Mouse (Mus musculus): ENCODE measurements around the gene Tmem208. TPM values are rescaled to one million over a fixed set of nuclear protein-coding genes. Genes with fewer than 3 reads are reported as not detected.

The Tmem208 gene
- polyA plus RNA-seq, 1 experiment from 2014 or later, result 143 TPM

- ATAC-seq, result no peak
- Histone ChIP-seq H3K9me3 (replicated peaks; ENCODE audit: control insufficient read depth, low read length, poor library complexity, severe bottlenecking) (no peaks in the 10 kb centered on the region), H3K27ac (ENCODE audit: low read length) (no peak overlapping the region), H3K4me2 (ENCODE audit: low read length) (no peak overlapping the region), H3K4me3 (ENCODE audit: low read depth, low read length) (no peak overlapping the region), H3K9ac (ENCODE audit: low read depth, low read length) (no peak overlapping the region), H3K36me3 (ENCODE audit: control insufficient read depth, insufficient read depth, low read length) (peaks cover 22% of the 10 kb centered on the region), H3K4me1 (ENCODE audit: control insufficient read depth, insufficient read depth, low read length) (no peaks in the 10 kb centered on the region), H3K27me3 (ENCODE audit: control insufficient read depth, insufficient read depth, low read depth, low read length) (no peaks in the 10 kb centered on the region)
- whole genome bisulfite sequencing, result 85% methylated on average over 9 of the region's 9 CpGs
These were observed 12.3 kb upstream of the Tmem208 start for GRCm38 (mm10) chr8:105313622-105314402.

- no peaks in the 10 kb centered on the region for H3K27me3 ChIP-seq (ENCODE audit: control insufficient read depth, insufficient read depth, low read depth, low read length)
- H3K36me3 ChIP-seq (ENCODE audit: control insufficient read depth, insufficient read depth, low read length), result peaks cover 20% of the 10 kb centered on the region
These were observed 10.9 kb upstream of the Tmem208 start for GRCm38 (mm10) chr8:105315073-105315769.

GRCm38 (mm10) chr8:105317941-105318340, 8.2 kb upstream of the Tmem208 start:
- Histone ChIP-seq H3K9ac (ENCODE audit: low read depth, low read length) (no peak overlapping the region), H3K36me3 (ENCODE audit: control insufficient read depth, insufficient read depth, low read length) (peaks cover 15% of the 10 kb centered on the region)
- no peak for ATAC-seq

More at GRCm38 (mm10) chr8:105315073-105315769, 10.9 kb upstream of the Tmem208 start:
- H3K4me1 ChIP-seq (ENCODE audit: control insufficient read depth, insufficient read depth, low read length), result no peaks in the 10 kb centered on the region
- H3K9me3 ChIP-seq (replicated peaks; ENCODE audit: control insufficient read depth, low read length, poor library complexity, severe bottlenecking), result no peaks in the 10 kb centered on the region
- no peak overlapping the region for H3K9ac ChIP-seq (ENCODE audit: low read depth, low read length)
- 94% methylated on average over 18 of the region's 18 CpGs for WGBS
- no peak for ATAC-seq
- H3K4me3 ChIP-seq (ENCODE audit: low read depth, low read length), result no peak overlapping the region
- H3K4me2 ChIP-seq (ENCODE audit: low read length), result no peak overlapping the region
- no peak overlapping the region for H3K27ac ChIP-seq (ENCODE audit: low read length)

GRCm38 (mm10) chr8:105318662-105319190, 7.4 kb upstream of the Tmem208 start:
- 84% methylated on average over 11 of the region's 11 CpGs for WGBS
- H3K4me1 ChIP-seq (ENCODE audit: control insufficient read depth, insufficient read depth, low read length), result no peaks in the 10 kb centered on the region
- H3K36me3 ChIP-seq (ENCODE audit: control insufficient read depth, insufficient read depth, low read length), result peaks cover 15% of the 10 kb centered on the region
- no peak overlapping the region for H3K4me2 ChIP-seq (ENCODE audit: low read length)
- no peaks in the 10 kb centered on the region for H3K9me3 ChIP-seq (replicated peaks; ENCODE audit: control insufficient read depth, low read length, poor library complexity, severe bottlenecking)
- H3K27ac ChIP-seq (ENCODE audit: low read length), result no peak overlapping the region
- no peak overlapping the region for H3K9ac ChIP-seq (ENCODE audit: low read depth, low read length)
- no peak overlapping the region for H3K4me3 ChIP-seq (ENCODE audit: low read depth, low read length)
- no peaks in the 10 kb centered on the region for H3K27me3 ChIP-seq (ENCODE audit: control insufficient read depth, insufficient read depth, low read depth, low read length)
- ATAC-seq, result no peak

More at GRCm38 (mm10) chr8:105317941-105318340, 8.2 kb upstream of the Tmem208 start:
- WGBS, result 96% methylated on average over 4 of the region's 4 CpGs
- no peak overlapping the region for H3K27ac ChIP-seq (ENCODE audit: low read length)
- H3K27me3 ChIP-seq (ENCODE audit: control insufficient read depth, insufficient read depth, low read depth, low read length), result no peaks in the 10 kb centered on the region
- H3K4me1 ChIP-seq (ENCODE audit: control insufficient read depth, insufficient read depth, low read length), result no peaks in the 10 kb centered on the region
- H3K9me3 ChIP-seq (replicated peaks; ENCODE audit: control insufficient read depth, low read length, poor library complexity, severe bottlenecking), result no peaks in the 10 kb centered on the region
- H3K4me3 ChIP-seq (ENCODE audit: low read depth, low read length), result no peak overlapping the region
- H3K4me2 ChIP-seq (ENCODE audit: low read length), result no peak overlapping the region

GRCm38 (mm10) chr8:105323183-105323582, 3.0 kb upstream of the Tmem208 start:
- Histone ChIP-seq H3K9me3 (replicated peaks; ENCODE audit: control insufficient read depth, low read length, poor library complexity, severe bottlenecking) (no peaks in the 10 kb centered on the region), H3K4me3 (ENCODE audit: low read depth, low read length) (no peak overlapping the region), H3K4me1 (ENCODE audit: control insufficient read depth, insufficient read depth, low read length) (peaks cover 17% of the 10 kb centered on the region), H3K27me3 (ENCODE audit: control insufficient read depth, insufficient read depth, low read depth, low read length) (no peaks in the 10 kb centered on the region), H3K27ac (ENCODE audit: low read length) (no peak overlapping the region), H3K4me2 (ENCODE audit: low read length) (no peak overlapping the region), H3K9ac (ENCODE audit: low read depth, low read length) (no peak overlapping the region), H3K36me3 (ENCODE audit: control insufficient read depth, insufficient read depth, low read length) (peaks cover 2% of the 10 kb centered on the region; the same call in 1 of the 2 replicates)
- no peak for ATAC-seq
- WGBS, result 97% methylated on average over 4 of the region's 4 CpGs

- H3K4me1 ChIP-seq (ENCODE audit: control insufficient read depth, insufficient read depth, low read length), result peaks cover 17% of the 10 kb centered on the region
- peak overlapping the region; percentile 82 for H3K27ac ChIP-seq (ENCODE audit: low read length)
- peak; percentile 68 for ATAC-seq
- H3K4me3 ChIP-seq (ENCODE audit: low read depth, low read length), result peak overlapping the region; percentile 66
- peak overlapping the region; percentile 79 for H3K4me2 ChIP-seq (ENCODE audit: low read length)
- H3K9me3 ChIP-seq (replicated peaks; ENCODE audit: control insufficient read depth, low read length, poor library complexity, severe bottlenecking), result no peaks in the 10 kb centered on the region
- peaks cover 20% of the 10 kb centered on the region for H3K36me3 ChIP-seq (ENCODE audit: control insufficient read depth, insufficient read depth, low read length)
- H3K9ac ChIP-seq (ENCODE audit: low read depth, low read length), result peak overlapping the region; percentile 88
- H3K27me3 ChIP-seq (ENCODE audit: control insufficient read depth, insufficient read depth, low read depth, low read length), result no peaks in the 10 kb centered on the region
- WGBS, result 0% methylated on average over 12 of the region's 12 CpGs
These were observed 487 bp upstream of the Tmem208 start for GRCm38 (mm10) chr8:105325641-105326093.

GRCm38 (mm10) chr8:105326968-105327367, 814 bp downstream of the Tmem208 start:
- Histone ChIP-seq H3K36me3 (ENCODE audit: control insufficient read depth, insufficient read depth, low read length) (peaks cover 33% of the 10 kb centered on the region), H3K4me3 (ENCODE audit: low read depth, low read length) (peak overlapping the region; percentile 66), H3K4me2 (ENCODE audit: low read length) (peak overlapping the region; percentile 60), H3K4me1 (ENCODE audit: control insufficient read depth, insufficient read depth, low read length) (peaks cover 17% of the 10 kb centered on the region), H3K27me3 (ENCODE audit: control insufficient read depth, insufficient read depth, low read depth, low read length) (no peaks in the 10 kb centered on the region), H3K9me3 (replicated peaks; ENCODE audit: control insufficient read depth, low read length, poor library complexity, severe bottlenecking) (no peaks in the 10 kb centered on the region), H3K9ac (ENCODE audit: low read depth, low read length) (peak overlapping the region; percentile 68), H3K27ac (ENCODE audit: low read length) (no peak overlapping the region)
- ATAC-seq, result no peak
- 43% methylated on average over 6 of the region's 6 CpGs for WGBS

GRCm38 (mm10) chr8:105330325-105330724, 4.2 kb downstream of the Tmem208 start:
- Histone ChIP-seq H3K36me3 (ENCODE audit: control insufficient read depth, insufficient read depth, low read length) (peaks cover 39% of the 10 kb centered on the region), H3K4me3 (ENCODE audit: low read depth, low read length) (no peak overlapping the region), H3K27me3 (ENCODE audit: control insufficient read depth, insufficient read depth, low read depth, low read length) (no peaks in the 10 kb centered on the region), H3K9me3 (replicated peaks; ENCODE audit: control insufficient read depth, low read length, poor library complexity, severe bottlenecking) (no peaks in the 10 kb centered on the region), H3K4me2 (ENCODE audit: low read length) (no peak overlapping the region), H3K4me1 (ENCODE audit: control insufficient read depth, insufficient read depth, low read length) (peaks cover 10% of the 10 kb centered on the region), H3K27ac (ENCODE audit: low read length) (no peak overlapping the region), H3K9ac (ENCODE audit: low read depth, low read length) (no peak overlapping the region)
- WGBS, result 94% methylated on average over 12 of the region's 12 CpGs
- no peak for ATAC-seq

- Histone ChIP-seq H3K4me1 (ENCODE audit: control insufficient read depth, insufficient read depth, low read length) (peaks cover 7% of the 10 kb centered on the region), H3K9ac (ENCODE audit: low read depth, low read length) (no peak overlapping the region), H3K4me2 (ENCODE audit: low read length) (no peak overlapping the region), H3K36me3 (ENCODE audit: control insufficient read depth, insufficient read depth, low read length) (peaks cover 39% of the 10 kb centered on the region), H3K4me3 (ENCODE audit: low read depth, low read length) (no peak overlapping the region), H3K27ac (ENCODE audit: low read length) (no peak overlapping the region), H3K27me3 (ENCODE audit: control insufficient read depth, insufficient read depth, low read depth, low read length) (no peaks in the 10 kb centered on the region), H3K9me3 (replicated peaks; ENCODE audit: control insufficient read depth, low read length, poor library complexity, severe bottlenecking) (no peaks in the 10 kb centered on the region)
- ATAC-seq, result no peak
- WGBS, result 96% methylated on average over 22 of the region's 22 CpGs
These were observed 5.3 kb downstream of the Tmem208 start for GRCm38 (mm10) chr8:105331469-105331868.
